Mouse (Mus musculus) frontal cortex, adult 2 months (tissue): ENCODE data around the gene Gnb2. TPM values are rescaled to one million over a fixed set of nuclear protein-coding genes. Genes with fewer than 3 reads are reported as not detected.

ENCODE experiments used
- DNase-seq, 2 experiments: peaks; one replicate each; pipeline ENCODE4 v3.0.0; 2022; ENCODE audit warnings: low spot score in 1 of 2; ENCODE audit errors: extremely low spot score in 1 of 2
- polyA plus RNA-seq: library from polyadenylated mRNA; depleted of rRNA; stranded (reverse); fragments of >200 nt; gene quantifications from 2 replicates; pipeline ENCODE4 v1.2.3, GENCODE M21; 2012

Gene Gnb2
- polyA plus RNA-seq, 1 experiment, result 662 TPM

GRCm38 (mm10) chr5:137541768-137542540 lies 8.6 kb upstream of the Gnb2 start:
- DNase-seq, result no peak

DNA sequence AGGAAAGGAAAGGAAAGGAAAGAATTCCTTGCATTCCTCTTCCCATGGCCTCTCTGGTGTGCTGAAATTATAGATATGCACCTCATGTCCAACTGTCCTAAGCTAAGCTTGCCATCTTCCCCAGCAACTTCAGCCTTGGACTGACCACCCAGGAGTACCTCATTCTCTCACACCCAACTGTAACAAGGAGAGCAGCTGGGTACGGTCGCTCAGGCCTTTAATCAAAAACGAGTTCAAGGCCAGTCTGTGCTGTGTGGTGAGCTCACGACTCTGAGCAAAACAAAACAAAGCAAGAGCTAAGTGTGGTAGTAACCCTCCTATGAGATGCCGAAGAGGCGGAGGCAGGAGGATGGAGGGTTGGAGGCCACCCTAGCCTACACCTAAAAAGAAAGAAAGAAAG lies 7.7 kb upstream of the Gnb2 start:
- no peak for DNase-seq

DNA sequence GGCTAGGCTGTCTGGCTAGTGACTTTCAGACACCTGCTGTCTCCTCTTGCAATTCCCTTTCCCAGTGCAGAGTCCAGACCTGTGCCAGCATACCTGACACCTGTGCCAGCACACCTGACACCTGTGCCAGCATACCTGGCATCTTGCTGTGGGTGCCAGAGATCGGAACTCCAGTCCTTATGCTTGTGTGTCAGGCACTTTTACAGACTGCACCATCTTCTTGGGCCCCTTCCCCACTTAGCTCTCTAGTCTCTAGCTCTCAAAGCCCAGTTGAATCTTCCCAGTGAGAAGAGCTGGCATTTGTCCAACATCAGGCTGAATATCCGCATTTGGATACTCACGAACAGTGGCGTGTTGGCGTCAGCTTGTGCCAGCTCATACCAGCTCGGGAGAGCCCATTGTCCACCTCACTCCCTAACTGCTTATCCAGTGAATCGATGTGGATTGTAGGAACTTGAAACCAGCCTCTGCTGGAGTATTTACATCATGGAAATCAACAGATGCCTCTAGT lies 6.0 kb upstream of the Gnb2 start:
- peak in 1 of 2 experiments; percentile 75 for DNase-seq

- DNase-seq, result no peak
Measured at GRCm38 (mm10) chr5:137537461-137537860, 4.2 kb upstream of the Gnb2 start.

- DNase-seq, result no peak
Measured at GRCm38 (mm10) chr5:137535318-137535717, 2.0 kb upstream of the Gnb2 start.

DNA sequence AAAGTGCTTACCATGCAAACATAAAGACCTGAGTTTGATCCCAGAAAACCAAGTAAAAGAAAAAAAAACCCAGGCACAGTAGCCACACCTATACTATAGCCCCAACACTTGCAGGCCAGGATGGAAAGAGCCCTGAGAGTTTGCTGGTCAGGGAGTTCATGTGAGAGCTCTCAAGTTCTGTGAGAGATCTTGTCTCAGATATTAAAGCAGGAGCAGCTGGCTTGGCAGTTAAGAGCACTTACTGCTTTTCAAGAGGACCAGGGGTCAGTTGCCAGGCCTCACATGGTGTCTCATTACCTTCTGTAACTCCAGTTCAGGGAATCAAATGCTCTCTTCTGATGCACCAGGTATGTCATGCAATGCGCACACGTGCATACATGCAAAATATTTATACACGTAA lies 1.5 kb upstream of the Gnb2 start:
- DNase-seq, result no peak

DNA sequence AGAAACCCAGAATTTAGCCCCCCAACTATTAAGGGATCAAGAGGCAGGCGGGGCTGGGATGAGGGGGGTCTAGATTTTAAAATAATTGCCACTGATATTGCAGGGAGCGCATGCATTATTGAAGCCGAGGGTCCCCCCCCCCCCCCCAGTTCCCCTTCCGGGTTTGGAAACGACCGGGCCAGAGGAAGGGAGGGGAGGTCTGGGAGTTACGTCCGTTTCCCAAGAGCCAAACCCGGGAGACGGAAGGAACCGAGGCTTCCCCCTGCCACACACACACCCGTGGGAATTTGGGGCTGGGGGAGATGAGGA lies 548 bp downstream of the Gnb2 start:
- no peak for DNase-seq

DNA sequence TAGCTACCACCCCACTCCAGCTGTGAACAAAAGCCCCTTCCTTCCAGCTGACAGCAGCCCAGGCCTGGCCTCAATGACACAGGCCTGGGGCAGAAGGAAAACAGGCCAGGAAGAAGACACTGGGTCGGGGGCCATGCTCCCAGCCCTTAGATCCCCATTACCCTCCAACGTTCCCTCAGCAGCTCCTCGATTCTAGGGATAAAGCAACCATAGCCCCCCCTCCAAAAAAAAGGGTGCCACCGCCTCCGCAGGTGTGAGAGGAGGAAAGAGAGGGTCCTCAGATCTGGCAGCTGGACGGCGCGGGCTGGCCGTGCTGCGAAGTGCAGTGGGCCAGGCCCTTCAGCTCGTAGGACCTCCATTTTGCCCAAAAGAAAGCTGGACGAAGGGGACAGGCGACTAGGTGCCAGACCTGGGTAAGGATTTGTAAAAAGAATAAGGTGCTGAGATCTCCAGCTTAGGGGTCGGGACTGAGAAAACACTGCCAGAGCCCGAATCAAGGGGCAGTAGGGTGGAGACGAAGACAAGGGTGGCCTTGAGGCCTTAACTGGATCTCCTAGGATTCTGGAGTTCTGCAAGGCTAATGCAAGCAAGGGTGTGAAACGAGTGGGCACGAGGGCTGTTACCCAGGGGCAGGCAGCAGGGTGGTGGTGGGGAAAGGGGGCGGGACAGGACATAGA lies 1.0 kb downstream of the Gnb2 start:
- DNase-seq, result no peak

- DNase-seq, result no peak
Measured at GRCm38 (mm10) chr5:137531414-137532130, 1.7 kb downstream of the Gnb2 start.

DNA sequence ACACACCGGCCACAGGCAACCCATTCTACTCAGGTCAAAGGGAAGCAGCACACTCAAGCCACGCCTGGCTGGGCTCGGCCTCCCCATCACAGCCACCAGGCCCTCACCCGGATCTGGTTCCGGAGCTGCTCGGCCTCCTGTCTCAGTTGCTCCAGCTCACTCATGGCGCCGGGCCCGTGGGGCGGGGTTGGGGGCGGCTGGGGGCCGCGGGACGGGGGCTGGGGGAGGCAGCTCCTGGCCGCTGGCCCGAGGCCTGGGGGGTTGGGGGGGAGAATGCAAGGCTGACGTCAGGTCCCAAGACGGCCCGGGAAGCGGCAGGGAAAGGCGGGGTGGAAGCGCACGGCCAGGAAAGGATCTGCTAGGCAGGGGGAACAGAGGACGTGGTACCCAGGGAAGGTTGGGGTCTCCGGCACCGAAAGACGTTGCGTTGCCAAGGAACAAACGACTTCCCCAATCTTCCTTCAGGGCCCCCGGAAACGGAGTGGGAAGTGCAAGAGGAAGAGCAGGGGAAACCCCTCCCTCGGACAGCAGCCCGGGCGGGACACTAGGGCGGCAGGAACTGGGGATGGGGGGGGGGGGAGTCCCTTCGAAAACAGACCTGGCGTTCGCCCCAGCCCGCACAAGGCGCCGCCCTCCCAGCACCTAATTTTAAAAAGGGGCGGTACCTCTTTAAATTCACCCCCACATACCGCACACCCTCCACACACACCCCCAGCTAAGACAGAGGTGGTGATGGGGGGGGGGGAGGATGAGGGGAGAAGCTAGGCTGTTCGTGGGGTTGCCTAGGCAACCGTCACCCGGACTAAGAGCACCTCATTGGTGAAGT lies 2.5 kb downstream of the Gnb2 start:
- peak; percentile 73 to 84 for DNase-seq

DNA sequence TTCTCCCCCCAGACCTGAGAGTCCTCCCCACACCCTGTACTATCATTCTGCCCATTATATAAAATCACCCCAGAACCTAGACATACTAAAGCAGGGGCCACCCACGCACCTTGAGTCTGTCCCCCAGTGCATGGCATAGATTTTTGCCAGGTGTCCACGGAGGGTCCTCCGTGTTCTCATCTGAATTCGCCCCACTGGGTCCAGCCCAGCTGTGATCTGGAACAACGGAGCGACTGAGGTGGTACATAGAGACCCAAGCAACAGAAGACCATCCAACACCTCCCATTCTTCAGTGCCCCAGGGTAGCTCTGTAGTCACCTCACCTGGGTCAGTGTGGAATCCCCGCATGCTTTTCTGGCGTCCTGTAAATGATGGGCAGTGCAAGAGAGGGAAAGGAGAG lies 3.2 kb downstream of the Gnb2 start:
- DNase-seq, result no peak

DNA sequence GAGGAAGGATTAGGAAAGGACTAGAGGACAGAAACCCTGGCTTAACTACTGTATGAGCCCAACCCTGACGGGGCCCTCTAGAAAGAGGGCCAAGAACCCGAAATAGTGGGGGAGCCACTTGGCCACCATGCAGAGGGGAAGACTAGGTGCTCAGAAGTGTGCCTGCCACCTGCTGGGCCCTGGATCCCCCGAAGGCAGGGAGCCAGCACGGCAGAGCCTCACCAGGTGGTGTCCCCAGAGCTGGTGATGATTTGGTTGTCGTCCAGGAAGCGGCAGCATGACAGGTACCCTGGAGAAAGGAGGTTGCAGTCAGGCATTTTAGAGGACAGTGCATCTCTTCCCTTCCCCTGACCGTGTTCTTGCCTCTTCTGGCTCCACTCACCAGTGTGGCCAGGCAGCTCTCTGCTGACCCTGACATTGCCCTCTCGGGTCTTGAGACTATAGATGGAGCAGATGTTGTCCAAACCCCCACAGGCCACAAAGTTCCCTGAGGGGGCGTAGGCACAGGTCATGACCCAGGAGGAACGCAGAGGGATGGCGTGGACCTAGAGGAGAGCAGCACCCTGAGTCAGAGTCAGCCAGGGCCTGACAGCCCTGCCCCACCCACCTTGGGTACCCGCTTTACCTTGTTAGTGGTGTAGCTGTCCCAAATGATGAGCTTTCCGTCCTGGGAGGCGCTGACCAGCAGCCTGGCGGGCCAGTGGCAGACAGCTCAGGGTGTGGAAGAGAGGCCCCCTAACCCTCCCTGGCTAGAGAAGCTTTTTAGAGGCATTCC lies 3.9 kb downstream of the Gnb2 start:
- no peak for DNase-seq

- DNase-seq, result no peak
Measured at GRCm38 (mm10) chr5:137528247-137528968, 4.9 kb downstream of the Gnb2 start.

DNA sequence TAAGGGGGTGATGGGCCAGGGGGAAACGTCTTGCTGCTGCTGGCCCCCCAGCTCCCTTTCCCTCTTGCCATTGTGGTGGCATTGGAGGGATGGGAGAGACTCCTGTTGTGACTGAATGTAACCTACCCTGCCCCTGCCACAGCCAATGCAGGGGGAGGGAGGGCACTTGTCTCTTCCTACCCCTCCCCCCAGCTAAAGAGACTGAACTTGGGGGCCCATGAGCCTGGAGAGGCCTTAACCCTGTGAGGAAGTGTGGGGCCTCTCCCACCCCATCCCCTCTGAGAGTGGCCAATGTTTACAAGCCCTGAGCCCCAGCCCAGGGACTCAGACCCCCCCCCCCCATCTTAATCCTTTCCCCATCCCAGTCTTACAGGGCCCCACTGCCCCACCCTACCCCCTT lies 5.9 kb downstream of the Gnb2 start:
- no peak for DNase-seq

- peak in 1 of 2 experiments; percentile 51 for DNase-seq
Measured at GRCm38 (mm10) chr5:137526192-137526936, 6.9 kb downstream of the Gnb2 start.

GRCm38 (mm10) chr5:137525511-137525910 lies 7.8 kb downstream of the Gnb2 start:
- DNase-seq, result no peak

DNA sequence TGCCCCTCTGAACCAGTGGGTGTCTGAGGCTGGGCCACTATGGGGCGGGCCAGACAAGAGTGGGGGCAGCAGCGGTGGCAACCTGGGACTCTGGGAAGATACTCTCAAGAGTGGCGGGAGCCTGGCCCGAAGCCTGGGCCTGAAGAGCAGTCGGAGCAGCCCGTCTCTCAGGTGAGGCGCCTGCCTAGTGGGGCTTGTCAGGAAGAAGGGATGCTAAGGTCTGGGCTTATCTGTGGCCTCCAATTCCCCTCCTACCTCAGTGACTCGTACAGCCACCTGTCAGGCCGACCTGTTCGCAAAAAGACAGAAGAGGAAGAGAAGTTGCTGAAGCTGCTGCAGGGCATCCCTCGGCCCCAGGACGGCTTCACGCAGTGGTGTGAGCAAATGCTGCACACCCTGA lies 8.6 kb downstream of the Gnb2 start:
- no peak for DNase-seq

- no peak for DNase-seq
Measured at GRCm38 (mm10) chr5:137524251-137524515, 9.1 kb downstream of the Gnb2 start.
